Mouse (Mus musculus) right cerebral cortex, postnatal 36 days (tissue): ENCODE measurements around the gene Plekhg4.

Experiments
- DNase-seq, 2 experiments: peaks; one replicate each; pipeline ENCODE4 v3.0.0; 2022; ENCODE audit warnings: low spot score in 2 of 2, mixed read lengths in 1 of 2

The Plekhg4 gene

GRCm38 (mm10) chr8:105349096-105349771, 23.8 kb upstream of the Plekhg4 start:
- no peak for DNase-seq

GRCm38 (mm10) chr8:105350186-105350585, 22.9 kb upstream of the Plekhg4 start:
- peak in 1 of 2 experiments; percentile 34 for DNase-seq

DNA sequence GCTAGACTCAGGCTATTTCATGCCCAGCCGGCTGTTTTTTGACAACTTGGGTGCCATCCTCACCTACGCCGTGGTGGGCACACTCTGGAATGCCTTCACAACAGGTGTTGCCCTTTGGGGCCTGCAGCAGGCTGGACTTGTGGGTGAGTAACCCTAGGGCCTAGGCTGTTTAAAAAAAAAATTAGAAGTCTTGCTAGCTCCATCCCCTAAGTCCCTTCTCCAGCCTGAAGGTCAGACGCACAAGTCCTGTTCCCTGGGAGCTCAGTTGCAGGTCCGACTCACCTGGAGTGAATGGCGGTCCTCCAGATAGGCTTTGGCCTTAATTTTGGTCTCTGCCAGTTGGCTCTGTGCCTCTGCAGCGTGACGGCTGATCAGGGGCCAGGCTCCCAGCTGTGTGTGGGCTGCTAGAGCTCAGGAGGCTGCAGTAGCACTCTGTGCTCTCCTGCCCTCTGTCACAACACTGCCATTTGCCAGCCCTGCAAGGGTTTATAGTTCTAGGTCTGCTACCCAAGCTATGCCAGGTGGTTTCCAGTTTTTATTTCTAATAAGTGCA, 19.4 kb upstream of the Plekhg4 start:
- no peak for DNase-seq

DNA sequence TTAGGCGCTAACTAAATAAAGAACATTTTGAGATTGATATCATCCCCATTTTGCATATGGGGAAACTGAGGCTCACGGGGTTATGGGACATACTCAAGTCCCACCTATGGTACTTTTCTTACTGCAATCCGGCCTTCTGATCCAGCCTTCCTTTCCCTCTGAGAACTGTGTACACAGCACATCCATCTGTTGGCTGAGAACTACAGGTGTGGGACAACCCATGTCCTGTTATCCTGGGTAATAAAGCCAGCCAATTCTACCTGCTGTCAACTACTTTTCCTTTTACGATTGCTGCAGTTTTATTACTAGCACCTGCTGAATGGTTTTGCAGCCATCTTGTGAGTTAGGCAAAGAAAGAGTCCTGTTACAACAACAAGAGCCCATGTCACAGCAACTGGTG, 18.5 kb upstream of the Plekhg4 start:
- DNase-seq, result no peak

- DNase-seq, result no peak
Measured at GRCm38 (mm10) chr8:105355179-105356024, 17.7 kb upstream of the Plekhg4 start.

- DNase-seq, result no peak
Measured at GRCm38 (mm10) chr8:105356681-105357080, 16.4 kb upstream of the Plekhg4 start.

GRCm38 (mm10) chr8:105359208-105359607, 13.9 kb upstream of the Plekhg4 start:
- DNase-seq, result no peak

DNA sequence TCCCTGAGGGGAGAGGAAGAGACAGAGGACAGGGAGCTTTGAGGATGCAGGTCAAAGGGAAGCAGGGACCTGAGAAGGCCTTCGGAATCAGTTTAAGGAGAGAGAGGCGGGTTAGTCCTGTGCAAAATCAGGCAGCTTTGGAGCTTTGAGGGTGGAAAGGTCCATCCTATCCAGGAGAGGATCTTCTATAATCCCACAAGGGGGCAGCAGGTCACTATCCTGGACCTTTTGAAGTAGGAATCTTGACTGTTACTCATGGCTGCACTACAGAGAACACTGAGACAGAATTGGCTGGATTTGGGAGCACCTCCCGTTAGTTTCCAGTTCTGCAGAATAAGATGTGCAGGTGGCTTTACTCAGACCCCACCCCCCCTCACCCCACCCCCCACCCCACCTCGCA, 13.4 kb upstream of the Plekhg4 start:
- no peak for DNase-seq

DNA sequence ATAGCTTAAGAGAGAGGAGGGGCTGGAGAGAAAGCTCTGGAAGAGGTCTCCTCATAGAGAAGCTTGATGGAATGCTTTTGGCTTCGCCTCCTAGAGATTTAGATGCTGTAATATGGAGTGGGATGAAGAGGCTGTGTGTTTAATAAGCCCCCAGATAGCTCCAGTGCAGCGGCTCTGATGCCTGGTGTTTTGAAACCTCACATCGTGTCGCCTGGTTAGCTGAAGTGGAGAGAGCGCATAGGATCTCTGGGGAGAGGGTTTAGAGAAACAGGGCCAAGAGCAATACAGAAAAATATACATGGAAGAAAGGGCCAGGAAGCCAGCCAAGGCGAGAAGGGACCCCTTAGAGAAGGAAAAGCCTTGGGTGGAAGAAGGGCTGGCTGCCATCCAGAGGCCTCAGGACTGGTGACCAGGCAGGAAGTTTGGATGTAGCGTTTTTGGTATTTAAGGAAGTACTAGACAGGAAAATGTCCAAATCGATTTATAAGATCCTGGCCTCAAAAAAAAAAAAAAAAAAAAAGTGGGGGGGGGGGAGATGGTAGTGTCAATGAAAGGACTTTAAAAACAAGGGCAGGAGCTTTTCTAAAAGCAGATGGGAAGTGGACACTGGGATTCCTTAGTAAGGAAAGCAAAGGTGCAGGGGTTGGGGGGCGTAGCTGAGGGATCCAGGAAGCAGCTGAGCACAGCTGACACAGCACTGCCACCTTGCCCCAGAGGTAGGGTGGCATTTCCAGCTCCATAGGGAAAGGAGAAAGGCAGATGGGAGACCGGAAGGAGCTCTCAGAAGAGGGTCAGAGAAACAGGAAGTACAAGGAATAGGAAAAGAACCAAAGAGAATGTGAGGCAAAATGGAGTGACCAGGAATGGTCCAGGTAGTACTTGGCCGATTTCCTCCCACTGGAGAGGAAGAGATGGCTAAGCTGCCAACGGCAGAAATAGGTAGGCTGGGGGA, 11.0 kb upstream of the Plekhg4 start:
- DNase-seq, result no peak

GRCm38 (mm10) chr8:105367107-105367506, 6.0 kb upstream of the Plekhg4 start:
- no peak for DNase-seq

DNA sequence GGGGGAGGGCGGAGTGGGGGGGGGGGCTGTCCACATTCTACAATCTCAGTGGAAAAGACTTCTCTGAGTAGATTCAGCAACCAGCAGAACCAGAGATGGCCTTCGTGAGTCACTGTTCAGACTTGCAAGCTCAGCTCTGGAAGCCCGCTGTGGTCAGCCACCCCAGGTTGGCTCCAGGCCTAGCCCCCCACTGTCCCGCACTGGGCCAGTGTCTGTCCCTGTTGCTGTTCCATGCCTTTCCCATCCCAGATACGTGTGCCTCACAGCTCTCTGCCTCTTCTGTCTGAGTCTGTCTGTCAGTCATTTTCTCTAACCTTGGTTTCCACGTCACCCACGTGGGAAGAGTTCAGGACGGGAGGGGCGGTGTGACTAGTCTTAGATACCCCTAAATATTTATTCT, 601 bp upstream of the Plekhg4 start:
- no peak for DNase-seq

DNA sequence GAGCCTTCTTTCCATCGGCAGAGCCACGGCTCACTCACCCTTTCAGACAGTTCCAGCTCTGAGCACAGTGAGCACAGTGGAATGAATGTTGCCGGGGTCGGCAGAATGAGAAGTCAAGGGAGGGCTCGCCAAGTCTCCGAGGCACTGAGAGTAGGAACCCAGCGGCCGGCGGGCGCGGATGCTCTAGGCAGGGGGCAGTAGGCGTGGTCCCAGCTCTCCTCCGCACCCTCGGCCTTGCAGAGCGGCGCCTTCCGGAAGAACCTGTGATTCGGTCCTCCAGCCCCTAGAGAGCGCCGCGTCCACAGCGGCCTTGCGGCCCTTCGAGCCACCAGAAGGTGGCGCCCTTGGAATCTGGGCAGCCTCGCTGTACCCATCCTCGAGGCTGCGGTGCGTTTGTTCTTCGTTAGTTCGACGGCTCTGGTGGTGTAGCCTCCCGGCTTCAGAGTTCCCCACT, 1.5 kb downstream of the Plekhg4 start:
- no peak for DNase-seq

GRCm38 (mm10) chr8:105378673-105379072, 5.6 kb downstream of the Plekhg4 start:
- DNase-seq, result no peak

DNA sequence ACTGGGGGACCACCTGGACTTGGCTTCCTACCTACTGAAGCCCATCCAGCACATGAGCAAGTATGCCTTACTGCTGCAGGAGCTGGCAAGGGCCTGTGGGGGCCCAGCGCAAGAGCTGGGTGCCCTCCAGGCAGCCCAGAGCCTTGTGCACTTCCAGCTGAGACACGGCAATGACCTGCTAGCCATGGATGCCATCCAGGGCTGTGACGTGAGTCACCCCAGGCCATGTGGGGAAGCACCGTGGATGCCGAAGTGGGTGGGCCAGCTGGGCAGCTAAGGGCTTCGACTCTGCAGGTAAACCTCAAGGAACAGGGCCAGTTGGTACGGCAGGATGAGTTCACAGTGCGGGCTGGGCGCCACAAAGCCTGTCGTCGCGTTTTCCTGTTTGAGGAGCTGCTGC, 7.2 kb downstream of the Plekhg4 start:
- no peak for DNase-seq

- DNase-seq, result no peak
Measured at GRCm38 (mm10) chr8:105384070-105384469, 11.0 kb downstream of the Plekhg4 start.

DNA sequence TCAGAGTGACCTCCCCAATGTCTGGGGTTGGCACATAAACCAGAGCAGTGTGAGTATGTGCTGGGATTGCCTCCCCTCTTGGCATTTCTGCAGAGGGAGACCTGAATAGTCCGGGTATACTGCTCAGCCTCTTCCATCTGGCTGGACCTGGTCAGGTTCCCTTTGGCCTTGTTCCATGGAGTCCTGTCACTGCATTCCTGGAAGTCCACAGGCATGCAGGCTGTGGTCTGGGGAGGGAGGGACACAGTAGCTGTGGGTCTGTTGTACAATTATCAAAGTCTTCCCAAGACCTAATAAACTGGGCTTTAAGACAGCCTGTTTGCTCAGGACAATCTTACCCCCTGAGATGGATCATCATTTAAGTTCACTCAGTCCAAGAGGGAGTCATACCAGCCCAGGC, 14.1 kb downstream of the Plekhg4 start:
- no peak for DNase-seq

GRCm38 (mm10) chr8:105389096-105389495, 16.0 kb downstream of the Plekhg4 start:
- DNase-seq, result no peak

DNA sequence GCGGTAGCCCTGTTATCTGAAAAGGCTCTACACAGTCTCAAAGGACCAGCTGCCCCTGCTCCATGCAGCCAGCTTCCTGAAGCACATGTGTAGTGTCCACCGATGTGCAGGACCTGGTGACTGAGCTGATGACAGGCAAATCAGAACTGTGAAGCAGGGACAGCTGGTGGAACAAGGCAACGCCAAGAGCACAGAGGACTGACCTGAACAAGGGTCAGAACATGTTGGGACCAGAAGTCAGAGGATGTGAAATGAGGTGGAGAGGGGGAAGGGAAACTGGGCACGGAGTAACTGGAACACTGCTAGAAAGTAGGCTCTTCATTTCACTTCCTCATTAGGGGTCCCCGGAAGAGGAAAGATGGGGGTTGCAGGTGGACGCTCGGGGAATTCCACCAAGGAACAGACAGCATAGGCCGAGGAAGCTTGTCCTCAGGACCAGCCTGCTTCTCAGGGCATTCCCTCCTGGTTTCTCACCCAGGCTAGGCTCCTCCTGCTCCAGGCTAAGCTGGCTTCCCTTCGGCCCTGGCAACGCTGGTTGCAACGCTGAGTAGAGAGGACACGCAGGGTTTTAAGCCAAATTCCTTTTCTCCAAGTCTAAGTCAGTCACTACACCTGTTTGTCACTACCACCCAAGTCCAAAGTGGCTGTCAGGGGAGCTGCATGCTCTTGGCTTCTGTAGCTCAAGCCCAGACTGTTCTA, 20.2 kb downstream of the Plekhg4 start:
- DNase-seq, result no peak

DNA sequence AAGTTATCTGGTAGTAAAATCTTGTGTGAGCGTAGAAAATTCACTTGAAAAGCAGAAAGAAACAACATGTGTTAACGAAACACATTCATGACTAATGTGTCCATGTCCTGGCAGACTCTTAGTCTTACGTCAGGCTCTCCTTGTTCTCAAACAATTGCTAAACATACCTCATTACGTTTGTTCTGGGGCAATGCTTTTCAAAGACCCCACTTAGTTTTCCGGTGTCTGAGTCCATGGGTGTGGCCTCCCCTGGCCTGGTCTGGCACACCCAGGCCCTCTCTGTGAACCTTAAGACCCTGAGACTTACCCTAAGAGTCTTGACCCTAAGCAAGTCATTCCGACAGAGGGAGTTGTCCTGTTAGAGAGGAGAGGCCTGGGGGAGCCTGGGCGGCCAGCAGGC, 20.8 kb downstream of the Plekhg4 start:
- no peak for DNase-seq

GRCm38 (mm10) chr8:105397747-105398146, 24.7 kb downstream of the Plekhg4 start:
- no peak for DNase-seq

- no peak for DNase-seq
Measured at GRCm38 (mm10) chr8:105400016-105400415, 26.9 kb downstream of the Plekhg4 start.
